Mouse (Mus musculus) testis, postnatal 14 days (tissue): Measurements from ENCODE around the gene Nkx2-3.
A peak's percentile ranks its signal among the peaks of the same experiment; 100 is the strongest.

Experiments used
- DNase-seq: peaks from one replicate; pipeline ENCODE4 v3.0.0; 2021; ENCODE audit warnings: low spot score

Gene Nkx2-3

GRCm38 (mm10) chr19:43612051-43612450 is at the start of gene Nkx2-3:
TSS of gene Nkx2-3 (plus strand) at chr19:43612325.
- peak; percentile 71 for DNase-seq

DNA sequence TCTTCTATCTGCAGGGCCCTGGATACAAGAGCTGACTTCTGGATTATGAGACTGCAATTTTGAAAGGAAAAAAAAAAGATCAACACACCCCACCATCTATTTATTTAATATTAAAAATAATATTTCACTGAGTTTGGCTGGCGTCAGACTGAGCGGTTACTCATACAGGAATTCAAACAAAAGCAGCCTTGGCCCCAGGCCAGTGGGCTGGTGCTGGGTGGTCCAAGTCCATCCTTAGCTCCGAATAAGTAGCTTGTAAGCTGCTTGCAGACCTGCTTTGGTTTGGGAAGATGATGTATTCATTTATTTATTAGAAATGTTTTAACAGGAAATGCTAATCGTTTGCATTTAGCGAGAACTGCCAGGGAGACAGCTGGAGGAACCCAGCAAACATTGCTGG is 49.0 kb upstream of the Nkx2-3 start:
- DNase-seq = no peak

- DNase-seq = no peak
Observed at GRCm38 (mm10) chr19:43568298-43568697, 43.8 kb upstream of the Nkx2-3 start.

DNA sequence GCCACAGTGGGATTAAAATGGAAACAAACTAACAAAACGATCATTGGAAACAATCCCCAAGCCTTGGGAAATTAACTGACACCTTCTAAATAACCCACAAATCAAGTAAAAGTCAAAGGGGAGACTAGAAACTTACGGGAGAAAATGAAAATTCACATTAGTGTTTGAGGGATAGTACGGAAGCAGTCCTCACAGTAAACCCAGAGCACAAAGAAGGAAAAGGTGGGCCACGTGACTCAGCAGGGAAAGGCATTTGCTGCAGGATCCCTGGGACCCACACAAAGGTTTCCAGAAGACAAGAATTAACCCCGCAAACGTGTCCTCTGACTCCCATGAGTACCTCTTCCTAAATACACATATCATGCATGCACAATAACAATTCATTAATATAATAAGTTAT is 43.0 kb upstream of the Nkx2-3 start:
- no peak for DNase-seq

- peak; percentile 65 for DNase-seq
Observed at GRCm38 (mm10) chr19:43570831-43571790, 41.0 kb upstream of the Nkx2-3 start.

GRCm38 (mm10) chr19:43579081-43579796 is 32.9 kb upstream of the Nkx2-3 start:
- DNase-seq = no peak

GRCm38 (mm10) chr19:43581185-43581584 is 30.9 kb upstream of the Nkx2-3 start:
- DNase-seq = no peak

DNA sequence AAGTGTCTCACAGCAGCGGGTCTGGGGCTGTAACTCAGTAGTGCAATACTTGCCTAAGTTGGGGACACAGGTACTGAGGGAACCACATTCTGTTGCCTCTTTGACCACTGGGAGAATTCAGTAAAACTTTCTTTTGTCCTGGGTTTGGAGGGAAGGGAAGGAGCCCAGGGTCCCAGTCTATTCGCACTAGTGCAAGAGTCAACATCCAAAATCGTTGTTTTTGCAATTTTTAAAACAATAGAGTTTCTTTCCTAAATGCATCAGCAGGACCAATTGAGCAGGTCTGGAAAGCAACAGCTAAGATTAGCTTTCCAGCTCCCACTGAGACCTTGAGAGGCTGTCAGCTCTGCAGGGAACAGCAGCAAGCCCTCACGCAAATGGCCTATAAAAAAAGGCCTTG is 28.9 kb upstream of the Nkx2-3 start:
- DNase-seq = no peak

DNA sequence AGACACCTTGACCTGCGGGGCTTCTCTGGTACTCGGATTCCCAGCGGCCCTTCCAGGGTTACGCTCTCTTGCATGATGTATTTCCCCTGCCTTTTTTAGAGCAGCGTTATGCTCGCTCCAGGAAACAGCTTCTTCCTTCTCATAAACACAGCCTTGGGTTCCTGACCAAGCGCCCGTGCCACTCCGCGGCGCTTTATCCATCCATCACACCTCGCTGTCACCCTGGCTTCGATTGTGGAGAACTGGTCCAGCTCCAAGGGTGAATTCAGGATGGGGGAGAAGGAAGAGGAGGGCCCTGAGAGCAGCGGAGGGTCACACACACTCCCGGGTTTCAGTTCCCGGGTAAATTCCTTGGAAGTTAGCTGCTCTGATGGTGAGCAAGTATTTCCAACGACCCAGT is 28.5 kb upstream of the Nkx2-3 start:
- DNase-seq = no peak

DNA sequence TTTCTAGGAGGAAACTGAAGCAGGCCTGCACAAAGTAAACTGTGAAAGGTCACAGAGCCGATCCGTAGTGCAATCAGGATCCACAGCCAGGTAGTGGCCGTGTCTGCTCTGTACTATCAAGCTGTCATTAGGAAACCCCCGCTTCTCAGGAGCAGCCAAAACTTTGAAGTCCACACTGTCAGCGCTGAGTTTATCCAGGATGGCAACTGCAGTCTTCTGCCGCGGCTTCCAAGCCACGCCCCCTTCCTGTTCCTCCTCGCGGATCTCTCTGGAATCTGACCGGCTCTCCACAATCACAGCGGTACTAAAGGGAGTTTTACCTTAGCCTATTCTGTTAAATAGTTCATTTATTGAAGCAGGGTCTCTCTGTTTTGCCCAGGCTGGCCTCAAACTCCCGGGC is 27.3 kb upstream of the Nkx2-3 start:
- DNase-seq = no peak

DNA sequence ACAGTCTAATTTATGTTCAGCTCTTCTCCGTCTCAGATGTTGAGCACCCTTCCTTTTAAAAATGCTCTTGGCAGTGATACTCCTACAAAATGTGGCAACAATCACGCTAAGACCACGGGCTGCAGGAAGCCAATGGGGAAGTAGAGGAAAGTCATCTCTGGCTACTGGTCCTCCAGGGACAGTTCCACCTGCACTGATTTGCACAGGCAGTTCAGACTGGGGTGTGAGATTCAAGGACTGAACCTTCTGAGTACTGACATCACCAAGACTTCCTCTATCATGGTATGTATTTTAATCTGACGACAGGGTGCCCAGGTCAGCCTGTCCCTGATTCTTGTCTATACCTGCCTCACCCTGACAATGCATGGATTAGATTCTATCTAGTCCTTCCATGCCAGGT is 20.1 kb upstream of the Nkx2-3 start:
- no peak for DNase-seq

DNA sequence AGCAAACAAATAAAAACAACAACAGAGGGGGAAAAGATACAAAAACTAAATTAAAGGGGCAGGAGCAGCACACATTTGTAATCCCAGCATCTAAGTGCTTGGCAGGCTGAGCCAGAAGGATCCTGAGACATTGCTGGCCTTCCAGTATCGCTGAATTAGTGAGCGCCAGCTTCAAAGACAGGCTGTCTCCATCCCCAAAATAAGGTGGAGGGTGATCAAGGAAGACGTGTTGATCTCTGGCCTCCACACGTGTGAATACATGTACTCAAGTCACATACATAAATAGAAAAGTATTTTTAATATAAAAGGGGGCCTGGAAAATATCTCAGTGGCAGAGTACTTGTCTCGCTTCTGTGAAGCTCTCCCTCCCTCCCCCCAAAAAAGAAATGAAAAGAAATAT is 15.1 kb upstream of the Nkx2-3 start:
- DNase-seq = no peak

DNA sequence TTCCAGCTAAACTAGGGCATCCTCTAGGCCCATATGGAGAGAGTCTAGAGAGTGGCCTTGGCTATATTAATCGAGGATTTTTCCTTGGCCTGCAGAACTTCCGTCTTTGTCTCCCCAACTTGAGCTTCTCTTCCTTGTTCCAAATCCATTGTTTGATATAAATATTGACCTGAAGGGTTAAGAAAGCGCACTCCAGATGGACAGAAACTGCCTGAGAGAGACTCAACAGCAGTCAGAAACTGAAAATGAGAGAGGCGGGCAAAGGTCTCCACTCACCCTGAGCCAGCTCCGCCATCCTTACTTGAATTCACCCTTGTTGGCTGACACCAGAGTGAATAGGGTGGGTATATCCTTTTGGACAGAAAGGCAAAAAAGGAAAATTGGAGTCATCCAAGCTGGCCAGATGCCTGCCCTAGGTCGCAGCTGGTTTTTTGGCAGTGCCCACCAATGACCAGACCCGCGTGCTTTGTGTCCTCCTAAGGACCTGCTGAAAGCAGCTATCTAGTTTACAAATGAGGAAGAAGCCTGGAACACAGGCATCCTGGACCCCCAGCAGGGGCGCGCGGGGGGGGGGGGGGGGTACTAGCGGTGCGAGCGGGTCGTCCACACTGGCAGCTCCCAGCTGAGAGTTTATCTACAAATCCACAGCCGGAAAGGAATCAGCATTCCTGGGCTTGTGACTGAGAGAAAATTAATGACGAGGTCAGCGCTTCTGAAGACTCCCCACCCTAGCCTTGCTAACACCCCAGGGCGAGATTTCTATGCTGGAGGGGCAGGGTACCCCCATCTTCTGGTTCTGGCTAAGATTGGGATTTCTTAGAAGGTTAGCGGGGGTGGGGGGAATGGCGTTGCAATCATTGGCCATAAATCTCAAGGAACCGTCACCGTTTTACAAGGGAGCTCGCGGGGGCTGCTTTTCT is 13.1 kb upstream of the Nkx2-3 start:
- no peak for DNase-seq

GRCm38 (mm10) chr19:43599776-43600544 is 12.2 kb upstream of the Nkx2-3 start:
- no peak for DNase-seq

DNA sequence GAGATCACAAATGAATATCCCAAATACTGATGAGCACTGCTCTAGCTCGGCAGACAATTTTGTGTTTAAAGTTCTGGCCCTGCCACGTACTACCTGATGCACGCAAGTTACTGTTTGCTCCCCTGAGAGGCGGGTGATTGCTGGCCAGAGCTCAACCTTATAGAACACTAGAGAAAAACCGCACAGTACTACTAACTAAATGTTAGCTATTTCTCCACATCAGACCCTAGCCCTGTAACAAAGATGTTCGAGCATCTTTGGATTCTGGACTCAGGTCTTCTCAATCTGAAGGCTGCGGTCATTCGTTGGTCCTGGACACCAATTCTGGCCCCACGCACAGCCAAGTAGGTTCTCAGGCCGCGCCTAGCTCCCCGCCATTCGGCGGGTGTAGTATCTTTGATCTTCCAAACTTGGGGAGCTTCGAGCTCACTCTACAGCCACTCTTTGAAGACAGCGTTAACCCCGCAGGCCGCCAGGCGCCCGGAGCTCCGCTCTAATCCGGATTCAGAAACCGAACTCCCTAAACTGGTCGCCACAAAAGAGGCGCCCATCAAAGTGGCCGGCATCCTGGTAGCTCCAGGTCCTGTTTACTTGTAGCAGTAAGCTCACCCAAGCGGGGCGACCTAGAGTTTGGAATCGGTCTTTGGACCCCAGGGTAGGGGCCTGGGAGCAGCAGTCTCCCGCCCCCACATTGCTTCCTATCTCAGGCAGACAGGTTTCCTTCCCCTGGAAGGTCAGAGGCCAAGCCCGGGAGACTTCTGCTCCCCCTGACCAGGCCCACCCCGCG is 11.4 kb upstream of the Nkx2-3 start:
- DNase-seq = no peak

DNA sequence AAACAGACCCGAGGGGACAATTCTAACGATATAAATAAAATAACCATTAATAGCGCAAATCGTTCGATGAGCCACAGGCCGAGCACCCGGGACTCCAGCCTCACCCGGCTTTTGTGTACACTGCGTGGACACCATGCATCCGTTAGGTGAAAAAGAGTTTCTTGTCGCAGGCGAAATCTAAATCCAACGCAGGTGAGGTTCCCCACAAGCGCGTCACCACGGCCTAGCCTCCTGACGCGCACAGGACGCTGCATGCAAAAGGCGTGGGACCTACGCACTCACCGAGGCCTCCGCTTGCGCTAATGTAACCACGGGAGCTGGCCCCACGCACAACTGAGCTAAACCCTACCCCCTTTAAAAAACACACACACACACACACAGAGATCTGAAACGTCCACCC is 10.7 kb upstream of the Nkx2-3 start:
- no peak for DNase-seq

GRCm38 (mm10) chr19:43601996-43602590 is 10.0 kb upstream of the Nkx2-3 start:
- no peak for DNase-seq

GRCm38 (mm10) chr19:43603521-43603920 is 8.6 kb upstream of the Nkx2-3 start:
- DNase-seq = no peak

DNA sequence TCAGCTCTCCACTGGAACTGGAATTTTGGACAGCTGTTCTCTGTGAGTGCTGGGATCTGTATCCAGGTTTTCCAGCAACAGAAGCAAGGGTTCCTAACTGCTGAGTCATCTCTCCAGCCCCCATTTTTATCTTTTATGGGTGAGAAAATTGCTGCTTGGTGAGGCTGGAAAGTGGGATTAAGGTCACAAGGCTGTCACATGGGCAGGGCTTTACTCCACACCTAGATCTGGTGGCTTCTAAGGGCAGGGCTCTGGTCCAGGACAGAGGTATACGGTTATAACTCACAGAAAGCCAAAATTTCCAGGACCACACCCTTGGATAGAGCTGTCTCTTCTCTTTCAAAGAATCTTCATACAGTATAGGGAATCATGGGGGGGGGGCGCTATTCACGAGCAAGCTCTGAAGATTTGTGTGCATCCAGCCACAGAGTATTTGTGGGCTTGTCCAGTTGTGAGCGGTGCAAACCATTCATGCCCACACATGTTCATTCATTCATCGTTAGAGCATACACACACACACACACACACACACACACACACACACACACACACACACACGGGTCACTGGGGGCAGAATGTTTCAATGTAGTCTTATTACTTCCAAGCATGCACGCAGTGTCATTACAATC is 7.5 kb upstream of the Nkx2-3 start:
- DNase-seq = no peak
